Mouse (Mus musculus): ENCODE measurements at regions not wholly inside any gene's neighbourhood (a gene's known extent, or its start where the extent isn't known, plus 50 kb on each side); places are given as distances from the start of the nearest gene placed in this dataset.

GRCm38 (mm10) chr6:117105182-117105589 is 63.1 kb upstream of the Cxcl12 start:
- Histone ChIP-seq H3K4me1 (ENCODE audit: control insufficient read depth, insufficient read depth, low read length) (no peaks in the 10 kb centered on the region), H3K27me3 (ENCODE audit: control insufficient read depth, insufficient read depth, low read length) (no peaks in the 10 kb centered on the region), H3K27ac (ENCODE audit: insufficient read depth, low read length) (no peak overlapping the region), H3K4me3 (replicated peaks; ENCODE audit: insufficient read depth, low read depth, low read length) (no peak overlapping the region)
- TF ChIP-seq POLR2A (IDR thresholded peaks at IDR 0.05; ENCODE audit: borderline replicate concordance, insufficient read depth, low read length) (no peak), CTCF (IDR thresholded peaks at IDR 0.05; ENCODE audit: borderline replicate concordance, insufficient read depth, low read depth, low read length) (no peak)
- WGBS: 51% methylated on average over 6 of the region's 6 CpGs
- no peak for DNase-seq

DNA sequence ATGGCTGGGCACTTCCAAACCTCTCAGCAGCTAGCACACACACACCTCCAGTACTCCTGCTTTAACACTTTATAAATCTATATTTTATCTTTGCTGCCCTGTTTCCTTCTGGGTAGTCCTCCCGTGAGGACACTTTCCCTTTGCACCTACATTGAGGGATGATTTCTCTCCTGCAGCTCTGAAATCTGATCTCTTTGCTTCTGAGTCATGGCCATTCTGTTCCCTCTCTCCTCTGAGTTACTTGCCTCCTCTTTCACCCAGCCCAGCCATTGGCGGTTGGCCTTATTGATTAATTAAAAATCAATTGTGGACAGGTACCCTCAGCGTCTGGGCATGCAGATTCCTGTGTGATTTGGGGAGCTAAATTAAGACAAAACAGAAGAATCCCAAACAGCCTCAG is 58.0 kb upstream of the Cxcl12 start:
- no peak for DNase-seq
- Histone ChIP-seq H3K4me3 (replicated peaks; ENCODE audit: insufficient read depth, low read depth, low read length) (no peak overlapping the region), H3K4me1 (ENCODE audit: control insufficient read depth, insufficient read depth, low read length) (no peaks in the 10 kb centered on the region), H3K27ac (ENCODE audit: insufficient read depth, low read length) (no peak overlapping the region), H3K27me3 (ENCODE audit: control insufficient read depth, insufficient read depth, low read length) (no peaks in the 10 kb centered on the region)
- WGBS: 76% methylated on average over 3 of the region's 3 CpGs
- TF ChIP-seq CTCF (IDR thresholded peaks at IDR 0.05; ENCODE audit: borderline replicate concordance, insufficient read depth, low read depth, low read length) (no peak), POLR2A (IDR thresholded peaks at IDR 0.05; ENCODE audit: borderline replicate concordance, insufficient read depth, low read length) (no peak)

DNA sequence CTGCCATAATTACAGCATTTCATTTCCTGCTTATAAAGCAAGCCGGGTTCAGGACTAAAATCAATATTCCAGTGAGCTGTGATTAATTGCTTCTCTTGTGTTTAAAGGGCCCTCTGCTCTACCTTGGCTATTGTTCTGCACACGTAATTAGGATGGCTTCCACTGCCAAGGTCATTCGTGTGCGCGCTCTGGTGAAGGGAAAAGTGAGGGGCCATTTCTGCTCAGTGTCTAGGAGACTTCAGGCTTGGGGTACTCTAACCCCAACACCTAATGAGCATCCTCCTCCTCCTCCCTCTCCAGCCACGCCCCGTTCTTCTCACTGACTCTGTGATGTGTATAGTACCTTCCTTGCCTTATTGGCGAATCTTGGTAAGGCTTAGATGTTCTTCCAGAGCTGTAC is 53.5 kb upstream of the Cxcl12 start:
- Histone ChIP-seq H3K27me3 (ENCODE audit: control insufficient read depth, insufficient read depth, low read length) (no peaks in the 10 kb centered on the region), H3K4me3 (replicated peaks; ENCODE audit: insufficient read depth, low read depth, low read length) (no peak overlapping the region), H3K4me1 (ENCODE audit: control insufficient read depth, insufficient read depth, low read length) (no peaks in the 10 kb centered on the region), H3K27ac (ENCODE audit: insufficient read depth, low read length) (no peak overlapping the region)
- DNase-seq: no peak
- TF ChIP-seq POLR2A (IDR thresholded peaks at IDR 0.05; ENCODE audit: borderline replicate concordance, insufficient read depth, low read length) (no peak), CTCF (IDR thresholded peaks at IDR 0.05; ENCODE audit: borderline replicate concordance, insufficient read depth, low read depth, low read length) (no peak)
- 79% methylated on average over 8 of the region's 8 CpGs for WGBS

- no peak for DNase-seq
- H3K27me3 ChIP-seq (ENCODE audit: control insufficient read depth, insufficient read depth, low read length): no peaks in the 10 kb centered on the region
- H3K4me1 ChIP-seq (ENCODE audit: control insufficient read depth, insufficient read depth, low read length): no peaks in the 10 kb centered on the region
- H3K4me3 ChIP-seq (replicated peaks; ENCODE audit: insufficient read depth, low read depth, low read length): no peak overlapping the region
- no peak overlapping the region for H3K27ac ChIP-seq (ENCODE audit: insufficient read depth, low read length)
- WGBS: 88% methylated on average over 3 of the region's 3 CpGs
- no peak for TF ChIP-seq CTCF (IDR thresholded peaks at IDR 0.05; ENCODE audit: borderline replicate concordance, insufficient read depth, low read depth, low read length)
- TF ChIP-seq POLR2A (IDR thresholded peaks at IDR 0.05; ENCODE audit: borderline replicate concordance, insufficient read depth, low read length): no peak
Observed at GRCm38 (mm10) chr6:117118081-117118480, 50.3 kb upstream of the Cxcl12 start.

All from cerebellum, adult 2 months (tissue).